Mouse (Mus musculus) frontal cortex, postnatal 36 days (tissue): Measurements from ENCODE around the gene Angptl4.
A peak's percentile ranks its signal among the peaks of the same experiment; 100 is the strongest.

ENCODE experiments used
- DNase-seq, 2 experiments: peaks; one replicate each; pipeline ENCODE4 v3.0.0; 2022; ENCODE audit warnings: low spot score in 2 of 2

Angptl4 gene

DNA sequence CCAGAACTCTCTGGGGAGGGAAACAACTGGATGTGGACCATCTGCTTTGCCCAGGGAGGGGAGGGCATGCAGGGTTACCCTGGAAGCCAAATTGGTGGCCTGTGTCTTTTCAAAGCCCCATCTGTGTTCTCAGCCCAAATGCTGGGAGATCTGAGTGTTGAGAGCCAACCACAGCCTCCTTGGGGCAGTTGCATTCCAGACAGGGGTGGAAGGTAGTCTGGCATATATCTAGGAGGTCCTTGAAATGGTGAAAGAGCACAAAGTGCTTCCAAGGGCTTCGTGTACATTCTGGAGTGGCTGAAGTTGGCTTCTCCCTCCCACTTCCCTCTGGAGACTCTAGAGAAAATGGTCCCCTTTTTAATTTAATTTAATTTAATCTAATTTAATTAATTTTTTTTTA lies 23.1 kb upstream of the Angptl4 start:
- DNase-seq = no peak

DNA sequence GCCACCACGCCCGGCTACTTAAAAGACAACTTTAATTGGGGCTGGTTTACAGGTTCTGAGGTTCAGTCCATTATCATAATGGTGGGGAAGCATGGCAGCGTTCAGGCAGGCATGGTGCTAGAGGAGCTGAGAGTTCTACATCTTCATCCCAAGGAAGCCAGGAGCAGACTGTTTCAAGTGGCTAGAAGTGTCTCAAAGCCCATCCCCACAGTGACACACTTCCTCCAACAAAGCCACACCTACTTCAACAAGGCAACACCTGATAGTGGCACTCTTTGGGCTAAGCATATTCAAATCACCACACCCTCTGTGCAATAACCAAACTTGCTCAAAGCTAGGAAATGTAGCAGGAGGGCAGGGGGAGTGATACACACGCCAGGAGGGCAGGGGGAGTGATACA lies 22.6 kb upstream of the Angptl4 start:
- DNase-seq = no peak

DNA sequence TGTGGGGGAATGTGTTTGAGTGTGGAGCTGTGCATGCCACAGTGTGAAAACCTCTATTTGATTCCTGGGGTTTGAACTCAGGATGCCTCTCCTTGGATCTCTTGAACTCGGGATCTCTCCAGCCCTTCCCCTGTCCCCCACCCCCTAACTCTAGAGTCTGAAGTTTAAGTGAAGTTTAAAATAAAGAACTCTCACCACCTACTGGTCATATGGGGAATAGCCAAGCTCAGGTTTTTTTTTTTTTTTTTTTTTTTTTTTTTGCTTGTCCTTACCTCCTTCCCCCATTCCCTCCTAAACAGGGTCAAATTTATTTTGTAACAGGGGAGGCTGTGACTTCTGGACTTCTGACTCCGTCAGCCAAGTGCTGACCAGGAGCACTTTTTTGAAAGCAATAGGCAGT lies 20.6 kb upstream of the Angptl4 start:
- no peak for DNase-seq

DNA sequence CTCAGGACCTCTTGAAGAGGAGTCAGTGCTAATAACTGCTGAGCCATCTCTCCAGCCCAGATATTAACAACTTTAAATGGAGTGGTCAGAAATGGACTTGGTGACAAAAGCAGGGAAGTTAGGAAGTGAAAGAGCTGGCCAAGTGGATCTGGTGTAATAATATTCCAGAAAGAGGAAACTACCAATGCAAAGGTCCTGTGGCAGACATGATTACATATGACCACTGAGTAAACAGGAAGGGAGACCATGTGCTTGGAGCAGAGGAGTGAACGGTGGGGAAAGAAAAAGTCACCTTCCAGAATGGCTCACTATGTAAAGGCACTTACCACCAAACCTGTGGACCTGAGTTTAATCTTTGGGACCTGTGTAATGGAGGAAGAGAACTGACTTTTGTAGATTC lies 17.6 kb upstream of the Angptl4 start:
- no peak for DNase-seq

DNA sequence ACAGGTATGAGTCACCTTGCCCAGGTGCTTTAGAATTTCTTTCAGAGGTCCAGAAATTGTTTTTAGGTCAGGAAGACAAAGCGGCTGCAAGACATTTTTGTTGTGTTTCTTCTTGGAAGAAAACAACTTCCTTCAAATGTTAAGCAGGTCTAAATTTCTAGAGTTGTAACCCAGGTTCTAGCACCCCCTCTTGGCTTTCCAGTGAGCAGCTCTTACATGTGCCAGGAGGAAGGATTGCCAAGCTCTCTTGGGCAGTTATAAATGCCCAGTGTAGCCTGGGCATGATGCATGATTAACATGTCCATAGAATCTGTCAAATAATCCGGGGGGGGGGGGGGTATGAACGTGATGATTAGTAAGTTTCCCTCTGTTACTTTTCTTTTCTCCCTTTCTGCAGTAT lies 16.7 kb upstream of the Angptl4 start:
- no peak for DNase-seq

DNA sequence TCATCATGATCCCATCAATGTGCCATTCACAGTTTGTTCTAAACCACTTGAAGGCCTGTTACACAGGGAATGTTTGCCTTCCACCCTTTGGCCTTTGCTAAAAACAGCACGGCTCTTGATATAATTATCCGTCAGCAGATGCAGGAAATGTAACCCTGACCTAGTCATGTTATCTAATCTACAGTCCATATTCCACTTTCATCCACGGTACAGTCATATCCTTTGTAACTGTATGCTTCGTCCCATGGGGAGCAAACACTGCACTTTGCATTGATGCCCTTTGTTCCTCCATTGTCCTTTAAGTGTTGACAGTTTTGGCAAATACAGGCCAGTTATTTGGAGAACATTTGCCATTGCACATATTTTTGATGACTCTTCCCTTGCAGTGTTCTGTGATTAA lies 7.1 kb upstream of the Angptl4 start:
- no peak for DNase-seq

DNA sequence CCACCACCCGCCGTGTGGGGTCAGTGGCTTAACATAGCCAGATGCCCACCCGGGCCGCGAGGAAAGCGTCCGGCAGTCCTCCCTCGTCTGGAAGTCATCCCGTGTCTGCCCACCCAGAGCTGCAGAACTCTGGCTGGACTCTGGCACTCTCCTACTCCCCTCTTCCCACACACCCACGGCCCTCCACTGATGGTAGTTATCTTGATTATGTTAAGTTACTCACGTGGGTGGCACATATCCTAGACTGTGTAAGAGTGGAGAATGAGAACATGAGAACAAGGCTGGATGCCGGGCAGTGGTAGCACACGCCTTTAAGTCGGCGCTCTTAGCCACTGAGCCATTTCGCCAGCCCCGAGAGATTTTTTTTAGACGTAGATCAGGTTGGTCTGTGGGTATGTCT lies 4.7 kb upstream of the Angptl4 start:
- peak in 1 of 2 experiments; percentile 12 for DNase-seq

DNA sequence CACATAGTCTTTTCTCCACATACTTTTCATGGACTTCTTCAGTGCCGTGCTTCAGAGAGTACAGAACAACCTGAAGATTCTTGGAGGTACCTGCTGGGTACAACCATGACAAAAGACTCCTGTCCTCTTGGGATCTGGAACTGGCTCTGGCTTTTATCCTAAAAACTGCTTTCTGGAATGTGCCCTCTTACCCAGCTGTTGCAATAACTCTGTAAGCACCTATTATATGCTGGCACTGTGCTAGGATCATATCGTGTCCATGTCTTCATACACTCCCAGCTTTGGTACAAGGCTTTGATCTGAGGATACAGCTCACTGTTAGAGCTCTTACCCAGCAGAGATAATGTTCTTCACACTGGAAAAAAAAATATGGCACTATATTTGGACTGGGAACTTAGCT lies 3.3 kb upstream of the Angptl4 start:
- no peak for DNase-seq

DNA sequence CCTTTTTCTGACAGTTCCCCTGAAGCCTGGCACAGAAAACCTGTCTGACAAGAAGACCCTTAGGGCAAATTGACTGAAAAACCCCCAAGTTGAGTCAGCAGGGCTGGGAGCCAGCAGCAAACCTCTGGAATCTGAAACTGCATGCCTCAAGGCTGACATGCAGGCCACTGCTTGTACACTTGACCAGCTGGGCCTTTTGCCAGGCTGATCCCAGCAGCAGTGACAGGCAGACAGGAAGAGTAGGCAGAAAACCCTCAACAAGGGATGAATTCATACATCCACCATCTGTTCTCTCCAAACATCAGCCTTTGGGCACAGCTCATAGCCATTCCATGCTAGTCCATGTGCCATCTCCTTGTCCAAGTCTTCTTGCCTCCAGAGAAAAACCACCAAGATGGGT lies 1.8 kb upstream of the Angptl4 start:
- DNase-seq = peak; percentile 50 to 58

DNA sequence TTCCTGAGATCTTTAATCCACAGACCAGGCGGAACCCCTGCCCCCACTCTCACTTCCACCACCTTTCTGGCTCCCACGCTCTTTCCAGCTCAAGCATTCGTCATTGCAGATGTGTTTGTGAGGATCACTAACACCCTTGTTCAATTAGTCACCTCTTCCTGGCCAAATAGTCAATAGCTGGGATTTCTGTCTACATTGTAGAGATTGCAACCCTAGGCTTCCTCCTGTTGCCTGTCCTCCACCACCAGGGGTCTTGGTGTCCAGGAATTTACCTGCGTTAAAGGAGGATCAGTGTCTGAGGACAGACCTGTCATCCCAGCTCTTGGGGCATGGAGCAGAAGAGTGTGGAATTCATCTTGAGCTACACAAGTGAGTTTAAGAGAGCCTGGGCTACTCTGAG lies 437 bp upstream of the Angptl4 start:
- no peak for DNase-seq

DNA sequence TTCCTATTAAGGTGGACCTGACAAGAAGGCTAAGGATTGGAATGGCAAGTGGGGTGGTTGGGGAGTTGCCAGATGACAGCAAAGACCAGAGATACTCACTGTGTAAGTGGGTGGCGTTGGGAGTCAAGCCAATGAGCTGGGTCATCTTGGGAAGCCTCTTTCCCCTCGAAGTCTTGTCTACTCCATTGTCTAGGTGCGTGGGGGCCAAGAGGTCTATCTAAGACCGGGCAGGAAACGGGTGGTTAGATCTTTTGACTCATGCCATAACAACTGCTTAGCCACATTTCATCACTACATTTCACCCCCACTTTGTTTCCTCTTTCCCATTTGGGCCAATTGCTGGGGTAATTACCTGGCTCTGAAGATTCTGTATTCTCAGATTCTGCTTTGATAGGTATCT lies 1.2 kb downstream of the Angptl4 start:
- DNase-seq = no peak

DNA sequence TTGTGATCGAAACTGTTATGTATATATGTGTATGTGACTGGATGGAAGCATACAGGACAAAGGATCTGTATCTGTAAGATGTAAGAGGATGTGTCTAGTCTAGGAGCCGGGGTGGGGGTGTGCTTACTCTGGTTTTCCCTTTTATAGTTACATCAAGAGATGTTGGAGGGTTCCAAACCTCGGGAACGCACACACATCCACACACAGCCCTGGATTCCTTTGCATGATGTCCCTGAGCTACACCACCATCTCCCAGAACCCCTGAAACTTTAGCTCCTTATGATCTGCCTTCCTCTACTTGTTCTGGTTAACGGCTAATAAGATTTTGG lies 1.7 kb downstream of the Angptl4 start:
- DNase-seq = no peak

DNA sequence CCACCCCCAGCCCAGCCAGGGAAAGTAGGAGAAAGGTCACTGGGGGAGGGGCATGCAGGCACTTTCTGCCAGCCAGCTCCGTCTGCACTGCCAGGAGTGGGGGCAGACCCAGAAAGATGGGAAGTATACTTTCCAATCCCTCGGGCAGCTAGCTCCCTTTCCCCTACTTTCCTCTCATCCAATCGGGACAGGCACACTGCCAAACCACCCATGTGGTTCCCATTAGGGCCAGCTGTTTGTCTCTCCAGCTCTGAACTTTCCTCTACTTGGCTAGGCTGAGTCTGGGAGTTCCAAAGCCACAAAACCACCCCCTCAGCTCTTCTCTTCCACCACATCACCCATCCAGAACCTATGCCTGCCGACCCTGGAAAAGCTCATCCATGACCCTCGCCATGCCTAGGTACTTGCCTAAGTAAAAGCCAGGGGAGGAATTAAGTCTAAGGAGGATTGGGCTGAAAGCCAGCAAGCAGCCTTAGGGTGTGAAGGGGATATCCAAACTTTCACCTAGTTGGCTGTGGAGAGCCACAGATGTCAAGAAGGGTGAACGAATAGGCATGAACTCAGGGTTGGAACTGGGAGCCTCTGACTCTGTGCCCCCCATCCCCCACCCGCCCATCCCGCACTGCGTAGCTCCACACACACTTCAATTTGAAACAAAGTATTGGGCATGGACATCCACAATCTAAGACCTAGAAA lies 2.2 kb downstream of the Angptl4 start:
- DNase-seq = peak; percentile 69 to 87

DNA sequence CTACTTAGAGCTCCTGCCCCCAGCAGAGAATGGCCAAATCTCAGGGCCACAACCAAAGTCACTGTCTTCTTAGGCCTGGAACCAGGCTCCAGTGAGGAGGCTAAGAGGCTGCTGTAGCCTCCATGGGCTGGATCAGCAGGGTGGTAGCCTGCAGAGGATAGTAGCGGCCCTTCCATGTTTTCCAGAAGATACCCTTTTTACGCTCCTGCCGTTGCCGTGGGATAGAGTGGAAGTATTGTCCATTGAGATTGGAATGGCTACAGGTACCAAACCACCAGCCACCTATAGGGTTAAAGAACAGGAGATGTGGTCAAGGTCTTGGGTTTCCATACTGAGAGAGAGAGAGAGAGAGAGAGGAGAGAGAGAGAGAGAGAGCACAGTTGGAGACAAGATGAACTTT lies 6.3 kb downstream of the Angptl4 start:
- no peak for DNase-seq

DNA sequence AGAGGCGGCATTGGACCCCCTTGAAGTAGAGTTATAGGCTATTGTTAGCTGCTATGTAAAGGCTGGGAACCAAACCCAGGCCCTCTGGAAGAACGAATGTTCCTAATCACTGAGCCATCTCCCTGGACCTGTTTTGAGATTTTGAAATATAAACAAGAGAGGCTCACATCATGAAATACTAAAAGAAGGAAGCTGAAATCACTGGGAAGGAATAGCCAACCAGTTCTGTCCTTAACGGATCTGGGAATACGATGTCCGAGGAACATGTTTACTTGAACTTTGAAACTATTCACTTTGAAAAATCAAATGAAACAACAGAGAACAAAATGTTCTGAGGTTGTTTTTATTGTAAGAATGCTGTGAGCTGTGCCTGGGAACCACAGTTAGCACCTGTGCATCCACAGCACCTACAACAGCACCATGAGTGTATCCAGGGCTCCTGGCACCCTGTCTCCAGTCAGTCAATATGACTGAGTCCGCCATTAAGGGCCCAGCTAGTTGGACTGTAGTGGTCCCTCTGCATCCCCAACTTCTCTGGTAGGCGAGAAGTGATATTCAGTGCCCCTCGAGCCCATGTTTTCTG lies 7.0 kb downstream of the Angptl4 start:
- DNase-seq = no peak

DNA sequence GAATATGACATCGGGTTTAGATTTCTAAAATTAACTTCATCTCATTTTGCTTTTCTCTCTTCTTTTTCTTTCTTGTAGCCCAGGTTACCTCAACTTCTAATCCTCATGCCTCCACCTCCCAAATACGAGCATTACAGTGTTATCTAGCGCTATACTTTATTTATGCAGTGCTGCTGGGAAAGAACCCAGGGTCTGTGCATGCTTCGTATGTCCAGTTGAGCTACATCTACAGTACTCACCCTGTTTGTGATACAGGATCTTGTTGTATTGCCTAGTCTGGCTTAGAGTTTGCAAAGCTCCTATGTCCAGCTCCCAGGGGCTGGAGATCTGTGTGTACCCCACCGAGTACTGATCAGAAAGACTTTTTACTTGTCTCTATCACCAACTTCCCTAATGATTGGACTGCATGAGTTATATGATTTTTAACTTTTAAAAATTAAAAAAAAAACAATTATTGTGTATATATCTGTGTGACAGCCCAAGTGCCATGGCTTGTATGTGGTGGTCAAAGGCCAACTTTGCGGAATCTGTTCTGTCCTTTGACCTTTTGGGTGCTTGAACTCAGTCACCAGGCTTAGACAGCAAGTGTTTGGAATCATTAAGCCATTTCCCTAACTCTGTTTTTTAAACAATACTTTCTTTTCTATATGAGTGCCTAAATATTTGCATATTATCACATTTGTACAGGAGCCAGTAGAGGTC lies 7.6 kb downstream of the Angptl4 start:
- no peak for DNase-seq

DNA sequence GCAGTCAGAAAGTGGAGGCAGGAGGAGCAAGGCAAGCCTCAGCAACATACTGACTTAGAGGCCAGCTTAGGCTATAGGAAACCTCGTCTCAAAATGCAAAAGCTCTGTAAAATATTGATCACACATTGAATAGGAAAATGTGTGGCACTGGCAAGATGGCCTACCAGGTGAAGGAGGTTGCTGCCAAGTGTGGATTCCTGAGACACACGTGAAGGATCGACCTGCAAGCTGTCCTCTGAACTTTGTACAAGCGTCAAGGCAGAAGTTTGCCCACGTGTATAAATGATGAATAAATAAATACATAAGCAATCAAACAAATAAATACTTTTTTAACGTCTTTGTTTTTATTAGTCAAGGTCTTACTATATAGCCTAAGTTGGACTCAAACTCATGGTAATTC lies 8.2 kb downstream of the Angptl4 start:
- no peak for DNase-seq

DNA sequence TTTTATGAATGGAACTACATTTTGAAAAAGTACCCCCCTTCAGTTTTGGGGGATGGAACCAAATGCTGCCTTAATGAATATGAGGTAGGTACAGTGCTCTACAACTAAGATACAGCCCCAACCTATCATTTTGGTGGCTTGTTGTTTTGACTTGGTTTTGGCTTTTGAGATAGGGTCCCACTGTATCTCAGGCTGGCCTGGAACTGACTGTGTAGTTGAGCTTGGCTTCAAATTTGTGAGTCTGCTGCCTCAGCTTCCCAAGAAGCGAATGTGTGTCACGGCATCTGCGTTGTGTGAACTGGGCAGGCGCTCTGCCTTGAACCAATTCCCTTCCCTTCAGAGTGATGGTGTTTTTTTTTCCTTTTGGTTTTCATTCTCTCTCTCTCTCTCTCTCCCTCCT lies 10.0 kb downstream of the Angptl4 start:
- DNase-seq = no peak

DNA sequence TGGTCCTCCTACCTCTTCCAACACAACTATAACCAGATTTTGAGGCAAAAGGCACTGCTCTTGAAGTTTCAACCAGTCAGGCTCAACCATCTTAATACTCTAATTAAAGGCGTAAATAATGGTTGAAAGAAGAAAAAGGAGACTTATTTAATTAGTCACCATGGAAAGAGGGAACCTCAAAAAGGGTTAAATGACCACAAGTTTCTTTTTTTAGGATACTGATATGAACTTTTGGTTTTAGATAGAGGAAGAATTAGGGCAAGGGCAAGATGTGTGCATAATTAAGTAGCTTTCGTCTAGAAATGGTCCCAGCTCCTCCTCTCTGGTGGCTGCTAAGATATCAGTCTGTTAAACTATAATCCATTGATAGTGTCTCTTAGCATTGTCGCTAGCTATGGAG lies 15.2 kb downstream of the Angptl4 start:
- no peak for DNase-seq

DNA sequence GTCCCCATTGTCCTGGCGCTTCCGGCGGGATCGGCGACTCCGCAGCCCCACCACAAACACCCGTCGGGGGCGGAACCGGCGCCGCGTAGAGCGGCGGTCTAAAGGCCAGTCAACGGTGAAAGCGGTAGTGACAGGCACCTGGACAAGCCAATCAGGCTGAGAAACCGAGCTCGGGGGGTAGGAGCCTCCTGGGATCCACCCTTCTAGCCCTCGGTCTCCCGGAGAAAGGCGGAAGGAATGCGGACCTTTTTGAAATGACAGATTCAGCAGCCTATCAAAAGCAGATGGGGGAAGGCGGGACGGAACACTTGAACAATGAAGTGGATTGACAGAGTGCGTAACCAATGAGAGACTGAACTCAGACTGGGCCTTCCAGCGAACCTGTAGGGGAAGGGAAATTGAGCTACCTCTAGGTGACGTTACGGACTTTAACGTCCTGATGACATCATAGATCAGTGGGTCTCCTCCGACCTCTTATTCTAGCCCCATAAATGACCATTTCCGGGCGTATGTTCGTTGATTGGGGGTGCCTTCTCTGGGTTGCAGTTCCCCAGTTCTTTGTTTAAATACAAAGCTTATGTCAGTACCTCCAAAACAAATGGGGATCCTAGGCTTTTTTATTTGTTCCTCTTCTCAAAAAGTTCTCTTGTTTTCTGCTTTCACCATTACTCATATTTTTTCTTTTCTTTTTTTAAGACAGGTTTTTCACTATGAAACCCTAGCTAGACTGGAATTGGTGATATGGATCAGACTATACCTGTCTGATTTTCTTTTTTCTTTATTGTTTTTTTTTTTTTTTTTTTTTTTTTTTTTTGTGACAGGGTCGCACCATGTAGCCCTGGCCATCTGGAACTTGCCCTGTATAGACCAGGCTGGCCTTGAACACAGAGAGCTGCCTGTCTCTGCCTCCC lies 21.1 kb downstream of the Angptl4 start, which contains the start of gene Rab11b:
Gene Rab11b, minus strand, starts transcription at position 276 of the 911 bp plus-strand sequence.
- peak; percentile 100 for DNase-seq

DNA sequence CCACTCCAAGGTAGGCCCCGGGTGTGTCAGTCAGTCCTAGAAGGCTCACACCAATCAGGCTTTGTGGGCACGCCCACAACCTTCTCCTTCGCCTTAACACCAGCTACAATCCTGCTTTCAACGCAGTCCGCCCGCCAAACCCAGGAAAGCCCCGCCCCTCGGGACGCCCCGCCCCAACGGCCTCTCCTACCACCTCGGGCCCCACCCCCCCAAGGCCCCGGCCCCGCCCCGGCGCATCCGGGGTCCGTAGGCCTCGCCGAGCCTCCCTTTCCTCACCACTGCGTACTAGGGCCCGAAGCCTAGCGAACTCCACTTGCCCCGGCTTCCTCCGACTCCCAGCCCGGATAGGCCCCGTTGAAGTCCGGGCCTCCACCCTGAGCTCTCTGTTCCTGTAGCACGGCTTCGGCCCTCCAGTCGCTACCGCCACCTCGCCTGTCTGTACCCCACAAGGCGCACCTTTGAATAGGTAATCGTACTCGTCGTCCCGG lies 21.8 kb downstream of the Angptl4 start:
- DNase-seq = peak; percentile 83 to 88

DNA sequence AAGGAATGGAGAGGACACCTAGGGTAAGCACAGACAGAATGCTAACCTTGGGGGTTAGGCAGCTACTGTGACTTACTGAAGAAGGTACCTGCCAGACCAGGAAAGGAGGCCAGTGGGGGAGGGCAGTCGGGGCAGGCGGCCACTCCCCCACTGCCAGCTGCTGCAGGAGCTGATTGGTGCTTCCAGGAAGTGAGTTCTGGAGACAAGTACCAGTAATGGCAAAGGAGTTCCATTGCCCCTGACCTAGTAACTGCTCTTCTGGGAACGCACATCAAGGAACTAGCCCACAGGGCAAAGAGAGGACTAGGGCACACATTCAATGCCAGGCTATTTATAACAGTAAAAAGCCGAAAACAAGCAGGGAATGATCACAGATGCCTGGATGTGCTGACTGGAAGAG lies 24.4 kb downstream of the Angptl4 start:
- no peak for DNase-seq
